Mouse (Mus musculus) adrenal gland, postnatal 36 days (tissue): ENCODE results near the gene Actg2. TPM values are rescaled to one million over a fixed set of nuclear protein-coding genes. Genes with fewer than 3 reads are reported as not detected.

Experiments
- DNase-seq, 2 experiments: peaks; one replicate each; pipeline ENCODE4 v3.0.0; 2021; ENCODE audit warnings: mixed read lengths in 1 of 2
- total RNA-seq, 2 experiments: library from RNA; stranded (reverse); gene quantifications; 2 replicates each; pipeline ENCODE4 v1.2.3; 2021

Gene Actg2
- total RNA-seq, 2 experiments from 2014 or later: 0.30 to 0.76 TPM

DNA sequence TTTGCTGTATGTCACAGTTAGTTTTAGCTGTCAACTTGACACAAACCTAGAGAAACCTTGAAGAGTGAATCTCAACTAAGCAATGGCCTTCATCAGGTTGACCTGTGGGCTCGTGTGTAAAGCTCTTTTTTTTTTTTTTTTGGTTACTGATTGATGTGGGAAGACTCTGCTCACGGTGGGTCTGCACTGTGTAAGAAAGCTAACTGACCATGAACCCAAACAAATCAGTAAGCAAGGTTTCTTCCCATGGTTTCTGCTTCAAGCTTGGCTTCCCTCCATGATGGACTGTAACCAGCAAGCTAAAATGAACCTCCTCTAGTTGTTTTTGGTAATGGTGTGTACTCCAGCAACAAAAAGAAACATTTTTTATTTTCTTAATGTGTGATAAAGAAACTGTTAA, 56.9 kb downstream of the Actg2 start:
- no peak for DNase-seq

DNA sequence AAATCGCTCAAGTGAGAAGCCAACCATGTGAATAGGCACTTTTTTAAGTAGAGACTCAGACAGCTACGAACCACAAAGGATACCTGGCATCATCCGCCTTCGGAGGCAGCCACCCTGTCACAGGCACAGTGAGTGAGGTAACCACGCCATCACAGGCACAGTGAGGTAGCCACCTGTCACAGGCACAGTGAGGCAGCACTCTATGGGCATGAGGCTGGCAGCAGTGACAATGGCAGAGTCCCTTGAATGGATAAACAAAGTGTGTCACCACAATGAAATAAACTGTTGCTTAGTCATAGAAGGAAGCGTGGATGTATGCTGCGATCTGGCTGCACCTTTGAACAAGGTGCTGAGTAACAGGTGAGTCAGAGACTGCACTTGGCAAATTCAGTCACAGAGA, 57.4 kb downstream of the Actg2 start:
- DNase-seq: no peak

DNA sequence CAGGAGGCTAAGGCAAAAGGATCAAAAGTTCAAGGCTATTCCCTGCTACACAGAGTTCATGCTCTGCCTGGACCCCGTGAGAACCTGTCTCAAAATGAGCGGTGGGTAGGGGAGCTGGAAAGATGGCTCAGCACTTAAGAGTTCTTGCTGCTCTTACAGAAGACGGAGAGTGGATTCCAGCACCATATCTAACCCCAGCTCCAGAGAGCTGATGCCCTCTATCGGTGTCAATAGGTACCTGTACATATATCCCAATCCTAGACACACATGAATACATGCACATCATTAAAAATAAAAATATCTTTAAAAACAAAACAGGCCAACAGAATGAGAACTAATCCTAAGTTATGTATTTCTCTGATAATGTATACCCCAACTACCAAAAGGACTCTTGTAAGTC, 57.8 kb downstream of the Actg2 start:
- no peak for DNase-seq

DNA sequence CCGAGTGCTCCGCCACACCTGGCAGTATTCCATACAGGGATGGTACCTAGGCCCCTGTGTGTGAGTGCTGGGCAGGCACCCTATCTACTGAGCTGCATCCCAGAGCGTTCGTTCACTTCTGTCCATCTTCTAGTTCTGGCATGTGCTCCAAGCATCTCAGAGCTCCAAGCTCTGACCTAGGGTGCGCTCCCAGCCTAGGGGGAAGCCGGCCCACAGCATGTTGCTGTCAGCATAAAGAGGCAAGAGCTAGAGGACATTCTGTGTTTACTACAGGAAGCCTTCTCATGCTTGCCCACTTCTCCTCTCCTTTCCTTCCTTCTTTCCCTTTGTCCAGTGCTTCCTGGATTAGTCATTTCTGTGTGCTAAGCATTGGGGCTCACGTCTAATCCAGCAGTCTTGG, 60.6 kb downstream of the Actg2 start:
- DNase-seq: no peak

DNA sequence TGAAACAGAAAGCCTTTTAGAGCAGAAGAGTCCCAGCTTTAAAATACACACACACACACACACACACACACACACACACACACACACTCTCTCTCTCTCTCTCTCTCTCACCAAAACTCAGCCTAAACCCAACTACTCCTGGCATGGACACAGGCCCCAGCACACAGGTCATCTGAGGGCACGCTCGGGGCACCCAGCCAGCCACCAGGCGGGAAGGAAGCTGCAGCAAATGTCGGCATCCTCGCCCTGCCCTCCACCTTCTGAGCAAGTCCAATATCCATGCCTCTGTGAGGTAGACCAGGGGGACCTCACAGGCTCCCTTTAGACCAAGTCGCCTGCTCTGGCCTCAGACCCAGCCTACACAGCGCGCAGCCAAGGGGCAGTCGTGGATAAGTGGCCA, 62.8 kb downstream of the Actg2 start:
- DNase-seq: peak; percentile 71 to 85

DNA sequence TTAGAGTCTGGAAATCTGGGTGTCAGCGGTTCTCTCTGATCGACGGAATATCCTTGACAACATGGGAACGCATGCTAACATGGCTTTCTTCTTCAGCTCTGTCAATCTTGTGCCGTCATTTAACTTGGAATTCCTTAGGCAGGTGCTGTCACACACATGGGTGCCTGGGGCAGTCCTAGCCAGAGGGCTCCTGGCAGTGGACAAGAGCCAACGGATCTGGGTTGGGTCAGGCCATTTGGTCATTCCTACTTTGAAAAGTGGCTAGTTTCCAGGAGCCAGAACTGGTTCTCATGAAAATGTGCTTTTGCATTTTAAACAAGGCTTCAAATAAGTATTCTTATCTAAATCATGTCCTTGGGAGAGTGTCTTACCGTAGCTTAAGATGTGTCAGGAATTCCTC, 64.3 kb downstream of the Actg2 start:
- DNase-seq: no peak

DNA sequence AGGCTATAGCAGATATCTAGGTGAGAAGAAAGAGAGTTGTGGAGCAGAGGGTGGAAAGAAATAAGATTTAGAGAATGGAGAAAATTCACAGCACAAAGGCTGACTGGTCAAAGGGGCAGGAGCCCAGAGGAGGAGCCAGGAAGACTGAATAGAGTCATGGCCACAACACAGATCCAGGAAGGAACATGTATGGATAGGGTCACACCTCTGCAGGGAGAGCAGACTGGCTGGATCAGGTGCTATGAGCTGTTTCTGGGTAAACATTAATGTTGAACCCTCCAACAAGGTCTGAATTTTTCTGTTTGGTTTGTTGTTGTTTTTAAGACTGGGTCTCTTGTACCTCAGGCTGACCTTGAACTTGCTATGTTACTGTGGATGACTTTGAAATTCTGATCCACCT, 72.1 kb downstream of the Actg2 start:
- no peak for DNase-seq

Other genes with a start within 250 kb of the Actg2 start
- gene Mthfd2, start 210.4 kb downstream of the Actg2 start, total RNA-seq: 10 to 100 TPM; 19.1 to 40.5 TPM
- 10 to 100 TPM; 76.4 to 78.4 TPM for gene Mob1a, start 210.2 kb downstream of the Actg2 start, total RNA-seq
- gene Bola3, start 187.1 kb downstream of the Actg2 start, total RNA-seq: 100 to 1,000 TPM; 177 to 218 TPM
- gene Tet3, start 77.2 kb downstream of the Actg2 start, total RNA-seq: 10 to 100 TPM; 25.2 to 38.5 TPM
- 10 to 100 TPM; 44.5 to 47.5 TPM for gene Dguok, start 29.3 kb downstream of the Actg2 start, total RNA-seq
- 10 to 100 TPM; 21.3 to 22.0 TPM for gene Stambp, start 36.5 kb upstream of the Actg2 start, total RNA-seq
- gene Clec4f, start 119.9 kb upstream of the Actg2 start, total RNA-seq: not detected
- under 1 TPM in 1 of 2 experiments, not detected in 1; 0.20 TPM for gene Cd207, start 141.6 kb upstream of the Actg2 start, total RNA-seq
- gene Vax2, start 175.0 kb upstream of the Actg2 start, total RNA-seq: not detected
- gene Atp6v1b1, start 206.7 kb upstream of the Actg2 start, total RNA-seq: not detected
- gene Ankrd53, start 226.4 kb upstream of the Actg2 start, total RNA-seq: not detected
- 100 to 1,000 TPM; 135 to 214 TPM for gene Tex261, start 239.5 kb upstream of the Actg2 start, total RNA-seq